ENCODE assay signal across 25 mouse cellular contexts in the genomic region with DNA sequence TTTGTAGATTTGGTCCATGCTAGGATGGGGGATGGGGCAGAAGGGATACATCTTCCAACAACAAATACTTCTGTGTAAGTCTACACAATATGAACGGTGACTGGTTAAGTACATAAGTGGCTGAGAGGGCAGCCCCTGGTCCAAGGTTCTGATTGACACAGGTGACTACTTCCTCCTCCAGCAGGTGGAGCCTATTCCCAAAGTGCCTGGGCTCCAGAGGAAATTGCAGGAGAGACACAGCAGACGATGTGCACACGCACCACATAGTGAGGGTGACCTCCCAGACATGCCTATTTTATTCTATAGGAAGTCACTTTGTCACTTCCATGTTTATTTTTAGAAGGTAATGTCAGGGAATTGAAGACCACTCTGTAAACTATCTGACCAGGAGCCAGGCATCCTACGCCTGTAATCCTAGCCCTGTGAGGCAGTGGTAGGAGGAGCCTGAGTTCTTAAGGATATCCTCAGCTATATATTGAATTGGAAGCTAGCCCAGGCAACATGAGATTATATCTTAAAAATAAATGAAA. TPM values are rescaled to one million over a fixed set of nuclear protein-coding genes. Genes with fewer than 3 reads are reported as not detected.
DNase-seq lines count a peak whose midpoint lies in the region; ATAC-seq and TF ChIP-seq lines count a peak whose summit lies in the region.
"Had no signal": no experiment of that assay in that cellular context is flagged by ENCODE, and none has a peak within 500 bp of the region (broad histone marks: within the 10 kb centered on the region; RNA-seq: fewer than 3 reads in every experiment).

No protein-coding gene starts in this region.

- no peaks in the 10 kb centered on the region for H3K9me3 ChIP-seq in forebrain, postnatal 0 days (ENCODE audit: low read length)
- no peaks in the 10 kb centered on the region for H3K9me3 ChIP-seq in forebrain, embryonic 10.5 days
- H3K9me3 ChIP-seq in kidney, postnatal 0 days (replicated peaks; ENCODE audit: low read length): no peaks in the 10 kb centered on the region
- H3K9me3 ChIP-seq in lung, postnatal 0 days (ENCODE audit: low read length): no peaks in the 10 kb centered on the region
- no peaks in the 10 kb centered on the region for H3K9me3 ChIP-seq in stomach, postnatal 0 days (ENCODE audit: control insufficient read depth, low read length)
- no peaks in the 10 kb centered on the region for H3K9me3 ChIP-seq in forebrain, embryonic 15.5 days
- H3K9me3 ChIP-seq: embryonic facial prominence, embryonic 12.5 days; forebrain, embryonic 12.5 days; heart, embryonic 13.5 days; hindbrain, embryonic 12.5 days; limb, embryonic 15.5 days; midbrain, embryonic 10.5 days; neural tube, embryonic 15.5 days had no signal

- H3K27ac ChIP-seq in forebrain, postnatal 0 days (ENCODE audit: low read depth, low read length): no peak overlapping the region
- no peak overlapping the region for H3K27ac ChIP-seq in forebrain, embryonic 10.5 days
- no peak overlapping the region for H3K27ac ChIP-seq in kidney, postnatal 0 days
- H3K27ac ChIP-seq in lung, postnatal 0 days (ENCODE audit: low read length): no peak overlapping the region
- H3K27ac ChIP-seq in stomach, postnatal 0 days (replicated peaks): no peak overlapping the region
- no peak overlapping the region for H3K27ac ChIP-seq in forebrain, embryonic 15.5 days (replicated peaks)
- H3K27ac ChIP-seq: embryonic facial prominence, embryonic 12.5 days; forebrain, embryonic 12.5 days; heart, embryonic 13.5 days; hindbrain, embryonic 12.5 days; limb, embryonic 15.5 days; midbrain, embryonic 10.5 days; neural tube, embryonic 15.5 days had no signal

- no peak overlapping the region for H3K4me2 ChIP-seq in forebrain, postnatal 0 days (ENCODE audit: low read depth)
- H3K4me2 ChIP-seq in kidney, postnatal 0 days (ENCODE audit: low read length): no peak overlapping the region
- H3K4me2 ChIP-seq in lung, postnatal 0 days (replicated peaks; ENCODE audit: low read depth, low read length): no peak overlapping the region
- H3K4me2 ChIP-seq in stomach, postnatal 0 days (replicated peaks; ENCODE audit: low read depth): no peak overlapping the region
- no peak overlapping the region for H3K4me2 ChIP-seq in forebrain, embryonic 15.5 days (replicated peaks)
- H3K4me2 ChIP-seq: embryonic facial prominence, embryonic 12.5 days; forebrain, embryonic 12.5 days; heart, embryonic 13.5 days; hindbrain, embryonic 12.5 days; limb, embryonic 15.5 days; neural tube, embryonic 15.5 days had no signal

- TF ChIP-seq CTCF in forebrain, postnatal 0 days (IDR thresholded peaks at IDR 0.05; ENCODE audit: low read depth): 0 out of 2 replicates have a peak, but pooled peaks have one; percentile 12
- 0 out of 2 replicates have a peak, but pooled peaks have one; percentile 26 for TF ChIP-seq CTCF in kidney, postnatal 0 days (IDR thresholded peaks at IDR 0.05; ENCODE audit: low read depth)
- TF ChIP-seq CTCF in lung, postnatal 0 days (IDR thresholded peaks at IDR 0.05): peak; percentile 13; the same call in 1 of the 2 replicates
- TF ChIP-seq CTCF in stomach, postnatal 0 days (IDR thresholded peaks at IDR 0.05; ENCODE audit: low read depth): peak; percentile 53

- no peak for TF ChIP-seq EP300 in lung, postnatal 0 days (IDR thresholded peaks at IDR 0.05)
- no peak for TF ChIP-seq EP300 in stomach, postnatal 0 days (optimal IDR thresholded peaks at IDR 0.05)

- no peak for ATAC-seq in forebrain, postnatal 0 days
- no peak for ATAC-seq in kidney, postnatal 0 days (replicated peaks; ENCODE audit: low FRiP score, low read depth)
- no peak for ATAC-seq in lung, postnatal 0 days
- ATAC-seq in stomach, postnatal 0 days (ENCODE audit: low FRiP score, low TSS enrichment): peak; percentile 38; the same call in 1 of the 2 replicates
- ATAC-seq in forebrain, embryonic 15.5 days (replicated peaks): no peak

- no peak for DNase-seq in forebrain, postnatal 0 days
- DNase-seq in forebrain, embryonic 10.5 days (ENCODE audit: extremely low spot score, low spot score): no peak
- DNase-seq in kidney, postnatal 0 days (ENCODE audit: low spot score): no peak
- no peak for DNase-seq in kidney, postnatal 25 days
- no peak for DNase-seq in lung, postnatal 0 days (ENCODE audit: low spot score)
- no peak for DNase-seq in lung, postnatal 4 days
- DNase-seq in stomach, postnatal 0 days (ENCODE audit: low spot score): no peak
- DNase-seq: adrenal gland, postnatal 25 days; cerebellum, adult 11-12 months; cerebellum, postnatal 14 days; gastrocnemius, postnatal 25 days; heart, adult 18-20 months; heart, postnatal 14 days; kidney, adult 8-10 months; kidney, postnatal 36 days; lung, adult 18-20 months; lung, postnatal 36 days had no signal

- H3K9ac ChIP-seq in forebrain, postnatal 0 days: no peak overlapping the region
- H3K9ac ChIP-seq in kidney, postnatal 0 days (ENCODE audit: low read depth, low read length): no peak overlapping the region
- H3K9ac ChIP-seq in lung, postnatal 0 days (replicated peaks; ENCODE audit: low read depth): no peak overlapping the region
- no peak overlapping the region for H3K9ac ChIP-seq in stomach, postnatal 0 days (ENCODE audit: low read length)
- H3K9ac ChIP-seq in forebrain, embryonic 15.5 days (replicated peaks): no peak overlapping the region
- H3K9ac ChIP-seq: embryonic facial prominence, embryonic 12.5 days; forebrain, embryonic 12.5 days; heart, embryonic 13.5 days; hindbrain, embryonic 12.5 days; limb, embryonic 15.5 days; neural tube, embryonic 15.5 days had no signal

- H3K4me3 ChIP-seq in forebrain, postnatal 0 days (ENCODE audit: low read depth, low read length): no peak overlapping the region
- no peak overlapping the region for H3K4me3 ChIP-seq in forebrain, embryonic 10.5 days
- no peak overlapping the region for H3K4me3 ChIP-seq in kidney, postnatal 0 days (replicated peaks; ENCODE audit: low read depth, low read length)
- no peak overlapping the region for H3K4me3 ChIP-seq in lung, postnatal 0 days (ENCODE audit: low read depth, low read length)
- no peak overlapping the region for H3K4me3 ChIP-seq in stomach, postnatal 0 days (ENCODE audit: low read depth, low read length)
- H3K4me3 ChIP-seq in forebrain, embryonic 15.5 days: no peak overlapping the region
- H3K4me3 ChIP-seq: embryonic facial prominence, embryonic 12.5 days; forebrain, embryonic 12.5 days; heart, embryonic 13.5 days; hindbrain, embryonic 12.5 days; limb, embryonic 15.5 days; midbrain, embryonic 10.5 days; neural tube, embryonic 15.5 days had no signal

- H3K36me3 ChIP-seq in forebrain, postnatal 0 days (ENCODE audit: insufficient read depth): no peaks in the 10 kb centered on the region
- H3K36me3 ChIP-seq in forebrain, embryonic 10.5 days (replicated peaks): no peaks in the 10 kb centered on the region
- H3K36me3 ChIP-seq in kidney, postnatal 0 days (ENCODE audit: insufficient read depth, low read length): no peaks in the 10 kb centered on the region
- H3K36me3 ChIP-seq in lung, postnatal 0 days (ENCODE audit: insufficient read depth, low read length): no peaks in the 10 kb centered on the region
- no peaks in the 10 kb centered on the region for H3K36me3 ChIP-seq in stomach, postnatal 0 days (ENCODE audit: control insufficient read depth, insufficient read depth, low read length)
- H3K36me3 ChIP-seq in forebrain, embryonic 15.5 days: no peaks in the 10 kb centered on the region
- H3K36me3 ChIP-seq: embryonic facial prominence, embryonic 12.5 days; forebrain, embryonic 12.5 days; heart, embryonic 13.5 days; hindbrain, embryonic 12.5 days; limb, embryonic 15.5 days; midbrain, embryonic 10.5 days; neural tube, embryonic 15.5 days had no signal

- peaks cover 13% of the 10 kb centered on the region for H3K4me1 ChIP-seq in forebrain, postnatal 0 days (ENCODE audit: insufficient read depth)
- peaks cover 17% of the 10 kb centered on the region for H3K4me1 ChIP-seq in forebrain, embryonic 10.5 days
- no peaks in the 10 kb centered on the region for H3K4me1 ChIP-seq in kidney, postnatal 0 days (replicated peaks; ENCODE audit: insufficient read depth, low read length)
- H3K4me1 ChIP-seq in lung, postnatal 0 days (ENCODE audit: insufficient read depth, low read depth, low read length): peaks cover 3% of the 10 kb centered on the region; the same call in 1 of the 2 replicates
- H3K4me1 ChIP-seq in stomach, postnatal 0 days (replicated peaks; ENCODE audit: control insufficient read depth, insufficient read depth): no peaks in the 10 kb centered on the region
- H3K4me1 ChIP-seq in forebrain, embryonic 15.5 days: peaks cover 16% of the 10 kb centered on the region

- 58% methylated on average over 4 of the region's 4 CpGs for WGBS in forebrain, postnatal 0 days
- WGBS in forebrain, embryonic 10.5 days: 63% methylated on average over 4 of the region's 4 CpGs
- WGBS in kidney, postnatal 0 days: 41% methylated on average over 4 of the region's 4 CpGs
- WGBS in lung, postnatal 0 days: 17% methylated on average over 4 of the region's 4 CpGs
- 36% methylated on average over 4 of the region's 4 CpGs for WGBS in stomach, postnatal 0 days
- WGBS in forebrain, embryonic 15.5 days: 55% methylated on average over 4 of the region's 4 CpGs

- H3K27me3 ChIP-seq in forebrain, postnatal 0 days (ENCODE audit: insufficient read depth, low read length): no peaks in the 10 kb centered on the region
- H3K27me3 ChIP-seq in forebrain, embryonic 10.5 days (ENCODE audit: poor library complexity, severe bottlenecking): peaks cover 29% of the 10 kb centered on the region
- no peaks in the 10 kb centered on the region for H3K27me3 ChIP-seq in kidney, postnatal 0 days (ENCODE audit: insufficient read depth, low read length)
- 0 out of 2 replicates have a peak, but pooled peaks cover 3% of the 10 kb centered on the region for H3K27me3 ChIP-seq in lung, postnatal 0 days (replicated peaks; ENCODE audit: insufficient read depth, low read length)
- H3K27me3 ChIP-seq in stomach, postnatal 0 days (ENCODE audit: control insufficient read depth, insufficient read depth, low read length): no peaks in the 10 kb centered on the region
- H3K27me3 ChIP-seq in forebrain, embryonic 15.5 days: no peaks in the 10 kb centered on the region

RNA-seq across cellular contexts. Expression of gene Acta1, which starts 13.7 kb away (rescaled TPM):
- total RNA-seq in forebrain, postnatal 0 days (2014; rRNA removed): 10.5 and 20.1 TPM in 2 replicates
- polyA plus RNA-seq in forebrain, postnatal 0 days (2015; fragmentation: Nextera tagmentation; extraction: Ambion mirVana): 17.1 and 20.4 TPM in 2 replicates
- polyA plus RNA-seq in forebrain, embryonic 10.5 days (2016; fragmentation: Nextera tagmentation; extraction: Ambion mirVana): 0.14 and 0.22 TPM in 2 replicates
- polyA plus RNA-seq in kidney, postnatal 0 days (2015; fragmentation: Nextera tagmentation; extraction: Ambion mirVana): 1.8 and 2.4 TPM in 2 replicates
- 12.6 and 18.0 TPM in 2 replicates for polyA plus RNA-seq in lung, postnatal 0 days (2015; fragmentation: Nextera tagmentation; extraction: Ambion mirVana)
- polyA plus RNA-seq in stomach, postnatal 0 days (2015; fragmentation: Nextera tagmentation; extraction: Ambion mirVana): 23.1 and 27.2 TPM in 2 replicates
- polyA plus RNA-seq in forebrain, embryonic 15.5 days (2015; fragmentation: Nextera tagmentation; extraction: Ambion mirVana): 3.8 and 7.0 TPM in 2 replicates
- total RNA-seq: adrenal gland, postnatal 25 days had no signal

RNA-seq across cellular contexts. Expression of gene Ccsap, which starts 20.9 kb away (rescaled TPM):
- total RNA-seq in forebrain, postnatal 0 days (2014; rRNA removed): 19.5 and 21.8 TPM in 2 replicates
- polyA plus RNA-seq in forebrain, postnatal 0 days (2015; fragmentation: Nextera tagmentation; extraction: Ambion mirVana): 10.0 and 10.6 TPM in 2 replicates
- polyA plus RNA-seq in forebrain, embryonic 10.5 days (2016; fragmentation: Nextera tagmentation; extraction: Ambion mirVana): 7.3 and 8.2 TPM in 2 replicates
- 1.8 and 1.9 TPM in 2 replicates for polyA plus RNA-seq in kidney, postnatal 0 days (2015; fragmentation: Nextera tagmentation; extraction: Ambion mirVana)
- 1.2 and 1.3 TPM in 2 replicates for polyA plus RNA-seq in lung, postnatal 0 days (2015; fragmentation: Nextera tagmentation; extraction: Ambion mirVana)
- 0.91 and 1.2 TPM in 2 replicates for polyA plus RNA-seq in stomach, postnatal 0 days (2015; fragmentation: Nextera tagmentation; extraction: Ambion mirVana)
- polyA plus RNA-seq in forebrain, embryonic 15.5 days (2015; fragmentation: Nextera tagmentation; extraction: Ambion mirVana): 8.2 and 8.3 TPM in 2 replicates
